Mouse (Mus musculus): Measurements from ENCODE around the gene S1pr5. TPM values are rescaled to one million over a fixed set of nuclear protein-coding genes. Genes with fewer than 3 reads are reported as not detected.
A peak's percentile ranks its signal among the peaks of the same experiment; 100 is the strongest.
"Not testable (repeated sequence)": the region's sequence is repeated elsewhere in the genome, so short reads cannot be mapped to it uniquely, and the experiment has no call there.

Gene S1pr5
- polyA plus RNA-seq (2015; fragmentation: Nextera tagmentation; extraction: Ambion mirVana) = 0.12 and 0.13 TPM in 2 replicates

DNA sequence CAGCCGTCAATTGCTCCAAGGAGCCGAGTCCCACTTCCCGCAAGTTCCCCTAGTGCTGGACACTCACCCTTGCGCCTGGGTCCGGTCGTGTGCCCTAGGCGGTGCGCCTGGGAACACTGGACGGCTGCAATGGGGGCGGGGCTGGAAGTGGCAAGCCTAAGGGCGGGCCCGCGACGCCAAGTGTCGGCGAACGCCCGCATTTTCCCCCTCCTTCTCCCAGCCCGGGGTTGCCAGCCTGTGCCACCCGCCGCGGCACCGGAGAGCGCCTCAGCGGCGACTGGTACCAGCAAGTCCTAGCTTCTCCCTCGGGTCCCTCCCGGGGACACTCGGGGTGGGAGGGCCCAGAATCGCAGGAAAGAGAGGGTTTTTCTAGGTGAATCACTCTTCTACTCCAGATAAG lies at the start of gene S1pr5:
TSS of gene S1pr5 (minus strand) at position 118 of the 400 bp plus-strand sequence.
- peaks cover 46% of the 10 kb centered on the region for H3K27me3 ChIP-seq (replicated peaks; ENCODE audit: insufficient read depth, low read length)
- H3K9ac ChIP-seq (replicated peaks; ENCODE audit: low read depth) = no peak within 1 kb of the TSS
- H3K4me3 ChIP-seq (ENCODE audit: low read depth, low read length) = peak within 1 kb of the TSS; percentile 24
- H3K36me3 ChIP-seq (ENCODE audit: insufficient read depth, low read length) = no peaks in the 10 kb centered on the region
- WGBS = under 1% methylated on average over 22 of the region's 30 CpGs
- DNase-seq (ENCODE audit: low spot score) = peak; percentile 64
- H3K4me1 ChIP-seq (ENCODE audit: insufficient read depth, low read depth, low read length) = peaks cover 10% of the 10 kb centered on the region; the same call in 1 of the 2 replicates
- peak within 1 kb of the TSS; percentile 47 for H3K4me2 ChIP-seq (replicated peaks; ENCODE audit: low read depth, low read length)
- no peak within 1 kb of the TSS for H3K27ac ChIP-seq (ENCODE audit: low read length)
- ATAC-seq = peak; percentile 77
- TF ChIP-seq EP300 (IDR thresholded peaks at IDR 0.05) (no peak), CTCF (IDR thresholded peaks at IDR 0.05) (no peak)
- H3K9me3 ChIP-seq (ENCODE audit: low read length) = no peaks in the 10 kb centered on the region

DNA sequence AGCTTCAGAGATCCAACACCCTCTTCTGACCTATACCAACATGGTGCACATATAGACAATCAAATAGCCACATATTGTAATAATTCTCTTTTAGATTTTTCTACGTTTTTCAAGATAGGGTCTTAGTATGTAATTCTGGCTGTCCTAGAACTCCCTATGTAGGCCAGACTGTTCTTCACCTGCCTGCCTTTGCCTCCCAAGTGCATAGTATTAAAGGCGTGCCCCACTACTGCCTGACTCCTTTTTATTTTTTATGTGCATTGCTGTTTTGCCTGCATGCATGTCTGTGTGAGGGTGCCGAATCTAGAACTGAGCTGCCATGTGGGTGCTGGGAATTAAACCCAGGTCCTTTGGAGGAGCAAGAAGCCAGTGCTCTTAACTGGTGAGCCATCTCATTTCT lies 44.0 kb upstream of the S1pr5 start:
- Histone ChIP-seq H3K36me3 (ENCODE audit: insufficient read depth, low read length) (no peaks in the 10 kb centered on the region), H3K27ac (ENCODE audit: low read length) (no peak overlapping the region), H3K27me3 (replicated peaks; ENCODE audit: insufficient read depth, low read length) (no peaks in the 10 kb centered on the region), H3K4me3 (ENCODE audit: low read depth, low read length) (no peak overlapping the region), H3K9me3 (ENCODE audit: low read length) (no peaks in the 10 kb centered on the region), H3K9ac (replicated peaks; ENCODE audit: low read depth) (no peak overlapping the region), H3K4me2 (replicated peaks; ENCODE audit: low read depth, low read length) (no peak overlapping the region), H3K4me1 (ENCODE audit: insufficient read depth, low read depth, low read length) (peaks cover 8% of the 10 kb centered on the region)
- 89% methylated on average over 3 of the region's 3 CpGs for WGBS
- ATAC-seq = no peak
- DNase-seq (ENCODE audit: low spot score) = no peak
- TF ChIP-seq CTCF (IDR thresholded peaks at IDR 0.05) (no peak), EP300 (IDR thresholded peaks at IDR 0.05) (no peak)

DNA sequence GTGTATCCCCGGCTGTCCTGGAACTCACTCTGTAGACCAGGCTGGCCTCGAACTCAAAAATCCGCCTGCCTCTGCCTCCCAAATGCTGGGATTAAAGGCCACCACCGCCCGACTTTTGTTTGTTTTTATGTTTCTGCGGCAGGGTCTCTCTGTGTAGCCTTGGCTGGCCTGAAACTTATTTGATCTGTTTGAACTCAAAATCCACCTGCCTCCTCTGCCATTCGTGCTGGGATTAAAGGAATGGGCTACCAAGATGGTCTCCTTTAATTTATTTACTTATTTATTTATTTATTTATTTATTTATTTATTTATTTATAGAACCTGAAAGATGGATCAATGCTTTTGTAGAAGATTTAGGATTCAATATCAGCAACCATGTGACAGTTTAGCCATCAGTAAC lies 43.6 kb upstream of the S1pr5 start:
- WGBS = 11% methylated on average over 7 of the region's 7 CpGs
- DNase-seq (ENCODE audit: low spot score); H3K27ac ChIP-seq (ENCODE audit: low read length); H3K27me3 ChIP-seq (replicated peaks; ENCODE audit: insufficient read depth, low read length); ATAC-seq; H3K9ac ChIP-seq (replicated peaks; ENCODE audit: low read depth); H3K9me3 ChIP-seq (ENCODE audit: low read length); H3K36me3 ChIP-seq (ENCODE audit: insufficient read depth, low read length): not testable (repeated sequence)
- Histone ChIP-seq H3K4me1 (ENCODE audit: insufficient read depth, low read depth, low read length) (peaks cover 12% of the 10 kb centered on the region), H3K4me3 (ENCODE audit: low read depth, low read length) (peak overlapping the region; percentile 28), H3K4me2 (replicated peaks; ENCODE audit: low read depth, low read length) (peak overlapping the region; percentile 50)

DNA sequence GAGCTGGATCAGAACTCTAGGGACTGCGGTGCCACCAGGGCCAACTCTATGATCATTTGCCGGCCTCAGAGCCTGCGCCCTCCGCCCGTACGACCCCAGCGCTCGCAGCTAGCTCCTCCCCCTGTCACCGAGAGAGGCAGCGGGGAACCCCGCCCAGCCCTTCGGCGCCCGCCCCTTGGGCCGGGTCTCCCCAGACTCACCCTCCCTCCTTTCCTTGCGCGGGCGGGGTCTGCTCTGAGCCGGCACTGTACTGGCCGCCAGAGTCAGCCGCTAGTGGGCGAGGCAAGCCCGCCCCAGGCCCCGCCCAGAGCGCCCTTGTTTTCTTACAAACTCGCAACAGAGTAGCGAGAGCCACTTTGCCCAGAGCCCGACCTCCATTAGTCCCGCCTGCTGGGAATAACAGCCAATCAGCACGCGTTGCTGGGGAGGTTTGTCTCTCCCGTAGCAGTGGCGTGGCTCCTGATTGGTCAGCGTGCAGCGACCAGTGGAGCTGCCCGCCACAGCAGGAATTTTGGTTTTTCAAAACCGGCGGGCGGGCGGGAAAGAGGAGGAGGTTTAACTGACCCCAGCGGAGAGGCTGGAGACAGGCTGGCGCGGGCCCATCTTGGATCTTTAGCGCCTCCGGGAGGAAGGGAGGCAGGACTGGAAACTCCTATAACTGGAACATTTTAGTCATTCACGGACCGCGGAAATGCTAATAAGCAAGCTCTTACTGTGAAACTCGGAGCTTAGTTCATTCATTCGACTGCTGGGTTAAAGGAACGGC lies 43.0 kb upstream of the S1pr5 start, which contains the start of gene Cdkn2d:
TSS of gene Cdkn2d (minus strand) at position 386 of the 766 bp plus-strand sequence.
- peak within 1 kb of the TSS; percentile 86 for H3K27ac ChIP-seq (ENCODE audit: low read length)
- peaks cover 19% of the 10 kb centered on the region for H3K4me1 ChIP-seq (ENCODE audit: insufficient read depth, low read depth, low read length)
- peak within 1 kb of the TSS; percentile 63 for H3K9ac ChIP-seq (replicated peaks; ENCODE audit: low read depth)
- 3% methylated on average over 47 of the region's 51 CpGs for WGBS
- H3K36me3 ChIP-seq (ENCODE audit: insufficient read depth, low read length) = no peaks in the 10 kb centered on the region
- no peak; the same call in 1 of the 2 replicates for TF ChIP-seq EP300 (IDR thresholded peaks at IDR 0.05)
- peak; percentile 62 for TF ChIP-seq CTCF (IDR thresholded peaks at IDR 0.05)
- DNase-seq (ENCODE audit: low spot score) (peak; percentile 100), ATAC-seq (peak; percentile 92)
- H3K9me3 ChIP-seq (ENCODE audit: low read length) = no peaks in the 10 kb centered on the region
- H3K4me2 ChIP-seq (replicated peaks; ENCODE audit: low read depth, low read length) = peak within 1 kb of the TSS; percentile 80
- H3K27me3 ChIP-seq (replicated peaks; ENCODE audit: insufficient read depth, low read length) = no peaks in the 10 kb centered on the region
- H3K4me3 ChIP-seq (ENCODE audit: low read depth, low read length) = peak within 1 kb of the TSS; percentile 66

DNA sequence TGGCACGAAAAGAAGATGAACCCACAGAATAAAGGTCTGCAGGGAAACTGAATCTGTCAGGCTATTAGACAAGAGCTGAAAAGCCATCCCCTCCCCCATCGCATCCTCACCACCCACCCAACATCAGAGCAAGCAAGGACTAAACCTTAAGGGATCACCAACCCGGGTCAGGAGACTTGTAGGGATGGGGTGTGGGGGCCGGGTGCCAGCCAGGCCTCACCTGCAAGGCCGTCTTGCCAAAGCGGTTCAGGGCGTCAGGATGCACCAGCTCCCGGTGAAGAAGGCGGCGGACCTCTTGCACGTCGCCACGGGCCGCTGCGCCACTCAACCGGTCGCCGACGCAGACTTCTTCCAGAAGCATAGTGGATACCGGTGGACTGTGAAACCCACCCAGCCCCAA lies 42.3 kb upstream of the S1pr5 start:
- ATAC-seq = no peak
- no peaks in the 10 kb centered on the region for H3K36me3 ChIP-seq (ENCODE audit: insufficient read depth, low read length)
- H3K4me3 ChIP-seq (ENCODE audit: low read depth, low read length) = peak overlapping the region; percentile 66
- peak overlapping the region; percentile 63 for H3K9ac ChIP-seq (replicated peaks; ENCODE audit: low read depth)
- peak overlapping the region; percentile 86 for H3K27ac ChIP-seq (ENCODE audit: low read length)
- WGBS = under 1% methylated on average over 20 of the region's 20 CpGs
- TF ChIP-seq EP300 (IDR thresholded peaks at IDR 0.05) (no peak), CTCF (IDR thresholded peaks at IDR 0.05) (no peak)
- no peaks in the 10 kb centered on the region for H3K9me3 ChIP-seq (ENCODE audit: low read length)
- peak overlapping the region; percentile 80 for H3K4me2 ChIP-seq (replicated peaks; ENCODE audit: low read depth, low read length)
- H3K4me1 ChIP-seq (ENCODE audit: insufficient read depth, low read depth, low read length) = peaks cover 19% of the 10 kb centered on the region
- DNase-seq (ENCODE audit: low spot score) = no peak
- H3K27me3 ChIP-seq (replicated peaks; ENCODE audit: insufficient read depth, low read length) = no peaks in the 10 kb centered on the region

DNA sequence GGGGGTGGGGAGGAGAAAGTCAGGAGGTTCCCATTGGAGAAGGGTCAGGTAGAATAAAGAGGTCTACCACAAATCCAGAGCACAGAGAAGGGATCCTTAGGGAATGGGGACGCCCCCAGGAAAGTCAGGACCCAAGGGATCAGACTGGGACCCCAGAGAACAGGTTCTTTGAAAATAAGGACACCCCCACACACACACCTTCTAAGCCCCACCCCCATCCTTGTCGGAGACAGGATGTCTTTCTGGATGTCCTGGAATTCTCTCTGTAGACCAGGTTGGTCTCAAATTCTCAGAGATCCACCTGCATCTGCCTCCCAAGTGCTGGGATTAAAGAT lies 41.1 kb upstream of the S1pr5 start:
- H3K9ac ChIP-seq (replicated peaks; ENCODE audit: low read depth) = no peak overlapping the region
- DNase-seq (ENCODE audit: low spot score) (no peak), ATAC-seq (no peak)
- H3K9me3 ChIP-seq (ENCODE audit: low read length) = no peaks in the 10 kb centered on the region
- H3K4me2 ChIP-seq (replicated peaks; ENCODE audit: low read depth, low read length) = peak overlapping the region; percentile 80; the same call in 1 of the 2 replicates
- TF ChIP-seq CTCF (IDR thresholded peaks at IDR 0.05) (no peak), EP300 (IDR thresholded peaks at IDR 0.05) (no peak)
- H3K27ac ChIP-seq (ENCODE audit: low read length) = peak overlapping the region; percentile 84; the same call in 1 of the 2 replicates
- no peaks in the 10 kb centered on the region for H3K36me3 ChIP-seq (ENCODE audit: insufficient read depth, low read length)
- H3K4me3 ChIP-seq (ENCODE audit: low read depth, low read length) = no peak overlapping the region
- H3K27me3 ChIP-seq (replicated peaks; ENCODE audit: insufficient read depth, low read length) = no peaks in the 10 kb centered on the region
- 81% methylated on average over 2 of the region's 2 CpGs for WGBS
- peaks cover 19% of the 10 kb centered on the region for H3K4me1 ChIP-seq (ENCODE audit: insufficient read depth, low read depth, low read length)

Measured in lung, postnatal 0 days (tissue).